18 mouse cellular contexts compared by ENCODE assay signal in genomic region chr8:81854543-81854942, GRCm38 (mm10).
DNase-seq lines count a peak whose midpoint lies in the region; ATAC-seq and TF ChIP-seq lines count a peak whose summit lies in the region.
"Had no signal": no experiment of that assay in that cellular context is flagged by ENCODE, and none has a peak within 500 bp of the region (broad histone marks: within the 10 kb centered on the region; RNA-seq: fewer than 3 reads in every experiment).

No protein-coding gene starts in this region.

- no peak for TF ChIP-seq CTCF in gastrocnemius, adult 2 months (IDR thresholded peaks at IDR 0.05)

- peak; percentile 74 for ATAC-seq in granulocyte monocyte progenitor cell, adult 5-6 weeks (replicated peaks; ENCODE audit: poor library complexity, severe bottlenecking)
- ATAC-seq: intestine, postnatal 0 days; midbrain, embryonic 16.5 days had no signal

- no peak overlapping the region for H3K4me3 ChIP-seq in gastrocnemius, adult 2 months
- H3K4me3 ChIP-seq: embryonic facial prominence, embryonic 13.5 days; limb, embryonic 12.5 days; neural tube, embryonic 12.5 days had no signal

- H3K27ac ChIP-seq in gastrocnemius, adult 2 months, result peak overlapping the region; percentile 50; the same call in 1 of the 2 replicates
- H3K27ac ChIP-seq: embryonic facial prominence, embryonic 13.5 days; limb, embryonic 12.5 days; neural tube, embryonic 12.5 days had no signal

- intact Hi-C loops in gastrocnemius, adult 2 months (cut with DNase I), result no loop called here
- intact Hi-C loops in left cerebral cortex, postnatal 25 days (cut with DNase I), result no loop called here

- no peak for DNase-seq in gastrocnemius, adult 2 months
- no peak for DNase-seq in gastrocnemius, postnatal 10 days
- peak; percentile 79 for DNase-seq in CD4-positive helper T cell, adult 2 months (ENCODE audit: low read depth, low spot score)
- peak; percentile 80 for DNase-seq in induced T-regulatory cell, adult 2 months (ENCODE audit: low read depth)
- no peak for DNase-seq in left cerebral cortex, postnatal 25 days (ENCODE audit: low spot score in 2 of 2)
- no peak for DNase-seq in urinary bladder, postnatal 10 days (ENCODE audit: low spot score)
- no peak for DNase-seq in testis, postnatal 14 days (ENCODE audit: low spot score)
- DNase-seq: adrenal gland, postnatal 25 days; cerebellum, postnatal 14 days; kidney, postnatal 4 days; right cerebral cortex, postnatal 4 days; thymus, postnatal 36 days had no signal

Comparison
In these comparisons a context has a peak if more than half of its experiments do, and no peak if none do; other contexts are left out.
1. DNase-seq: peak in CD4-positive helper T cell, adult 2 months (single experiment) and induced T-regulatory cell, adult 2 months (single experiment); none in gastrocnemius, adult 2 months (single experiment), gastrocnemius, postnatal 10 days (single experiment), left cerebral cortex, postnatal 25 days (0 of 2), urinary bladder, postnatal 10 days (single experiment) and testis, postnatal 14 days (single experiment).